Mouse (Mus musculus) spleen, postnatal 14 days (tissue): ENCODE data around the gene Tppp3.
A peak's percentile ranks its signal among the peaks of the same experiment; 100 is the strongest.

Experiments
- DNase-seq, 2 experiments: peaks; one replicate each; pipeline ENCODE4 v3.0.0; 2021 to 2022; ENCODE audit warnings: low spot score in 2 of 2

Tppp3 gene

GRCm38 (mm10) chr8:105471314-105472015, at the start of gene Tppp3:
Tppp3 (minus strand) TSS chr8:105471526.
- peak; percentile 51 to 64 for DNase-seq

GRCm38 (mm10) chr8:105521061-105521460, 49.7 kb upstream of the Tppp3 start:
- no peak for DNase-seq

- no peak for DNase-seq
Measured at GRCm38 (mm10) chr8:105520521-105520920, 49.2 kb upstream of the Tppp3 start.

- DNase-seq = no peak
Measured at GRCm38 (mm10) chr8:105519591-105519990, 48.3 kb upstream of the Tppp3 start.

DNA sequence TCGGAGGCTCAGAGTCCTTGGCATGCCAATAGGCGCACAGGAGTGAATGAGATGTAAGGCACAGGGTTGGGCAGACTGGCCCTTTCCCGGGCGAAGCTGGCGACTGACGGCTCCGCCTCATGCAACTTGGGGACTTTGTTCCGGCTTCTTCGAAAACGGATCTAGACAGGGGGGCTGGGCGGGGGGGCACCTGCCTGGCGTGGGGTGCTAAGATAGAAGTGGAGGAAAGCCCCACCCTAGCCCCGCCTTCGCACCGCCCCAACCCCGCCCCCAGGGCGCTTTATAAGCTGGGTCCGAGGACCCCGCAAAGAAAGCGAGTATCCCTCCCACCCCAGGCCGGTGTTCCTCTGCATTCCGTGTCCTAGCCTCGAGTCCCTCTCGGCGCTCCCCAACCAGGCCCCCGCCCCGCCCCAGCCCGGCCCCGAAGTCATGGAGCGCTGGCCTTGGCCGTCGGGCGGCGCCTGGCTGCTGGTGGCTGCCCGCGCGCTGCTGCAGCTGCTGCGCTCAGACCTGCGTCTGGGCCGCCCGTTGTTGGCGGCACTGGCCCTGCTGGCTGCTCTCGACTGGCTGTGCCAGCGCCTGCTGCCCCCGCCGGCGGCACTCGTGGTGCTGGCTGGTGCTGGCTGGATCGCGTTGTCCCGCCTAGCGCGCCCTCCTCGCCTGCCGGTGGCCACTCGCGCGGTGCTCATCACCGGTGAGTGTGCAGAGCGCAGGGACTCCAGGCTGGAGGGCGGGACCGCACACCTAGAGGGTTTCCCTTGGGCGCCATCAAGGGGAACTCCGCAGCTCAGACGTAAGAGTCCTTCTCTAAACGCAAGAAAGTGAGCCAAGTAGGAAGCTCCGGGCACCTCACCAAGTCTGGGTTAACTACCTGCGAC, 47.3 kb upstream of the Tppp3 start, which contains the start of gene Hsd11b2:
Hsd11b2 (plus strand) TSS at position 320 of the 878 bp plus-strand sequence.
- peak; percentile 25 to 30 for DNase-seq

GRCm38 (mm10) chr8:105517346-105517745, 46.0 kb upstream of the Tppp3 start:
- DNase-seq = no peak

DNA sequence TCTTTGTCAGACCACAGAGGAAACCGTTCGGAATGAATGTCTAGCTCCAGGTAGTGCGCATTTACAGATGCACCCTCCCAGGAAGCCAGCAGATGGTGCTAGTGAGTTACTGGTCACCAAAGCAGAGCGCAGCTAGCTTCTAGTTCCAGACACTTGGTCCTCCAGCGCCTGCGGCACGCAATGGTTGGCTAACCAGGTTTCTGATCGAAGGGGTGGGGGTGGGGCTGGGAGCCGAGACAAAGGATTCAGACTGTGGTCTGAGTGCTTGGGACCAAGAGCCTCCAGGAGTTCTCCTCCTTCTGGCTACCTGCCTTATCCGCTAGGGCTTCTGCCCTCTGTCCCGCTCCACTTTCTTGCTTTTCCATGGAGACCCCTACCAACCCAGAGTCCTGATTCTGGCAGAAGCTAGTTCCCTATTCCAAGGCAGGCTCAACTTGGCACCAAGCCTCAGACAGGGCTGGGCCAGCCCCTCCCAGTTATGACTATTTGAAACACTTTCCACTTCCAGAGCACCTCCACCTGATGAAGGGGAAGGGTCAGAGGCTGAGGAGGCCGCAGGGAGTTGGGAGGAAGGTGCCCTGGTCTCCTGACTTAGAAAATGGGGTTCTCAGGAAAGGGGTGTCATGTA, 44.8 kb upstream of the Tppp3 start:
- peak; percentile 43 to 66 for DNase-seq

- DNase-seq = no peak
Measured at GRCm38 (mm10) chr8:105514656-105515055, 43.3 kb upstream of the Tppp3 start.

GRCm38 (mm10) chr8:105514194-105514593, 42.9 kb upstream of the Tppp3 start:
- no peak for DNase-seq

DNA sequence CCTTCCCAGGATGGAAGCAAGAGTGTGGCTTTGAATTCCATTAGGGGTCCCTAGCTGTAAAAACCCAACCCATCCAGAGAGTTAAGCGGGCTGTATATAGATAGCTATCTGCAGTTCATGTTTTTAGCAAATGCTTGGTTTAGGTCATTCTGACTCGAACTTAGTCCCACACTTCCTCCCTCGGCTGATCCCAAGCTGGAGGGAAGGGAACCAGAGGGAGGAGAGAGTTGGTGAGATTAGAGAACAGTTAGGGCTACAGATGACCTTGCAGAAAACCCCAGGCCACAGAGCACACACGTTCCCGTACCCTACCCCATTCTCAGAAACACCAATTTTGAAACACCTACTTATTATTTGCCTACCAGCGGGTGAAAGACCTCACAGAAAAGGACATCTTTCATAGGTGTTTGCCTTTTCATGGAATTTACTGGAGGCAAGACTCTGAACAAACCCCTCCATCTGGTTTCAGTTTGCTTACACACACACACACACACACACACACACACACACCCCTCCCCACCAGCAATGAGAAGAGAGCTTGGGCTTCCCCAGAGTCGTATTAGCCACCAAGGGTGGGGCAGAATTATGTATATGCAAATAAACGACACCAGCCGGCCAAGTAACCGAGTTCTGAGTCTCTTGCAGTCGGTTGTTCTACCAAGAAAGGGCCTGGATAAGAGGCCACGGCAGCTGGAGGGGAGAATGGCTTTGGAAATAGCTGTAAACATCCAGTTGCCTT, 38.8 kb upstream of the Tppp3 start:
- no peak for DNase-seq

- no peak for DNase-seq
Measured at GRCm38 (mm10) chr8:105508758-105509157, 37.4 kb upstream of the Tppp3 start.

GRCm38 (mm10) chr8:105506977-105507376, 35.7 kb upstream of the Tppp3 start:
- no peak for DNase-seq

- DNase-seq = no peak
Measured at GRCm38 (mm10) chr8:105504617-105505016, 33.3 kb upstream of the Tppp3 start.

DNA sequence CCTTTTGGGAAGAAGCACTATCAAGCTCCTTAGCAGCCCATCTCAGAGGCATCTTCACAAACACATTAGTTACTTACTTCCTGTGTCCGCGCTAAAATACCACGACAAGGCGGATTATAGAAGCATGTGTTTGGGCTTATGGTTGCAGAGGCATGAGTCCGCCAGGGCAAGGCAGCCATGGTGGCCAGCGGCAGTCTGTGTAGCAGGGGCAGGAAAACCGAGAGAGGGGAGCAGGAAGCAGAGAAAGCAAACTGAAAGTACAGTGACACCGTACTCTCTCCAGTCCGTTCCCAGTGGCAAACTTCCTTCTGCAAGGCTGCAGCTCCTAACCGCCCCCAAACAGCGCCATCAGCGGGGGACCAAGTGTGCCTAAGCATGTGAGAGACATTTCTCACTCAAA, 28.5 kb upstream of the Tppp3 start:
- no peak for DNase-seq

DNA sequence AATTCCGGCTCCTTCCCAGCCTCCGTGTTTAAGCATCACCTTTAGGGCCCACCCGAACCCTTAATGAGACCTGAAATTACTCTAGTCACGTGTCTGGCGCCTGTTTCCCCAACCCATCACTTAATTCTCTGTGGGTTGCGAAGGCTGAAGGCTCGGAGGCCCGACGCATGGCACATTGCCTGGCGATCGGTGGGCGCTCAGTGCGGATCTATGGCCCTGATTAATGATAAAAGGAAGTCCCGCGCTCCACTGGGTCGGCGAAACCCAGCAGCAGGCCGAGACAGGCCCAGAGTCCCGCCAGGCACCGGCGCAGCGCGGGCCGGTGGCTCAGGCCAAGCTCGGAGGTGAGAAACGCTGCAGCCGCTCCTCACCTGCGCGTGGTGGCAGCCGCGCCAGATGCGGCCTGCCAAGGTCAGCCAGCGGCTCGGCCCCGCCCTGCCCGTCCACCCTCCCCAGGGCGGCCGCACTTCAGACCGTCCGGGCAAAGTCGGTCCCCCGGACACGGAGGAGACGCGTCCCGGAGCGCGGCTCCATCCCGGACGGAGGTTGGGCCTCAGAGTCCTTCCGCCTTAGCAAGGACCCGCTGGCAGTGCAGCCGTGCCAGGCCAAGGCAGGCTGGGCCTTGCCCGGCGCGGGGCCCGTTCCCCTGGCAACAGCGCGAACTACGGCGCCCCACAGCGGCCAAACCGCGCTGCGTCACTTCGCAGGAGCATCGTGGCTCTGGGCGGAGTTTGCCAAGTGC, 25.3 kb upstream of the Tppp3 start, which contains the start of gene Zdhhc1:
Zdhhc1 (minus strand) TSS at position 464 of the 742 bp plus-strand sequence.
- peak; percentile 62 to 81 for DNase-seq

GRCm38 (mm10) chr8:105495350-105496302, 24.3 kb upstream of the Tppp3 start:
- DNase-seq = no peak

DNA sequence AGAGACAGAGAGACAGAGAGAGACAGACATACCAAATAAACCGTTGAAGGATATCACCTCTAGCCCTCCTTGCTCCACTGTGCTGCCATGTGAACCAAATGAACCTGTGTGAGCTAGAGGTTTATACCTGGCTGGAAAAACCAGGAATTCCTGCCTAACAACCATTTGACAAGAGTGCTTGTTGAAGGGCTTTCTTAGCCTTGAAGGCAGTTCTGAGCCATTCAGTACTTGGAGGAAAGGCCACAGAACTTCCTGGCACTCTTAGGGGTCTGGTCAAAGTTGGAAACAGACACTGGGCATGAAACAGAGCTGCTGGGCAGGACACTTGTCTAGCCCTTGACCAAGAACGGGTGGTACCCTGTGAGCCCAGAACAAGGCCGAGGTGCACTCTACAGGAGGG, 23.2 kb upstream of the Tppp3 start:
- DNase-seq = no peak

GRCm38 (mm10) chr8:105493495-105493894, 22.2 kb upstream of the Tppp3 start:
- no peak for DNase-seq

DNA sequence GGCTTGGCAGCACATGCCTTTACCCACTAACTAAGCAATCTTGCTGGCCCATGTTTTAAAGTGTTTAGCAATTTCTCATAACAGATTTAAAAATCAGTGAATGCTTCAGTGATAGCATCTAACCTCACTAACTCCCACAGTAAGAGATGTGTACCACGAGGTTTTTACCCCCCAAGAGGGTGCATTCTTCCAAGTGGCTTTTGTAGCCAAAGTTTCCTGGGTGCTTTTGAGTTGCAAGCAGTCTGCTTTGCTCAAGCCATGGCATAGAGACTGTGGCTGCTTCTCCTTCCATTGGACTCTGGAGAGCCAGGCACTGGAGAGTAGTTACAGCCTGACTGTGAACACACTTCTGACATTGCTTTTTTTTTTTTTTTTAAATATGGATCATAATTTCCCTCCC, 18.0 kb upstream of the Tppp3 start:
- DNase-seq = no peak

- DNase-seq = no peak
Measured at GRCm38 (mm10) chr8:105488082-105488481, 16.8 kb upstream of the Tppp3 start.
